Mouse (Mus musculus) lung, embryonic 16.5 days (tissue): ENCODE measurements around the gene Habp4. TPM values are rescaled to one million over a fixed set of nuclear protein-coding genes. Genes with fewer than 3 reads are reported as not detected.

ENCODE experiments used
- polyA plus RNA-seq: library from polyadenylated mRNA; unstranded; fragments of >200 nt; fragmentation: Nextera tagmentation; extraction: Ambion mirVana; gene quantifications from 2 replicates; pipeline ENCODE4 v1.2.1, GENCODE M21; 2015

The Habp4 gene
- polyA plus RNA-seq, 1 experiment from 2014 or later, result 18.0 TPM

Other genes with a start within 250 kb of the Habp4 start
- gene Hsd17b3, start 72.6 kb upstream of the Habp4 start, polyA plus RNA-seq, result not detected in 2 replicates
- 5.1 and 6.9 TPM in 2 replicates for gene Slc35d2, start 32.5 kb upstream of the Habp4 start, polyA plus RNA-seq
- 22.9 and 24.1 TPM in 2 replicates for gene Zfp367, start 8.6 kb upstream of the Habp4 start, polyA plus RNA-seq
- gene Cdc14b, start 113.5 kb downstream of the Habp4 start, polyA plus RNA-seq, result 8.6 and 8.7 TPM in 2 replicates
- 60.9 and 62.4 TPM in 2 replicates for gene Aaed1, start 150.9 kb downstream of the Habp4 start, polyA plus RNA-seq
- gene Ctsl, start 209.1 kb downstream of the Habp4 start, polyA plus RNA-seq, result 175 and 210 TPM in 2 replicates